ENCODE assay signal across 8 mouse cellular contexts in the genomic region with DNA sequence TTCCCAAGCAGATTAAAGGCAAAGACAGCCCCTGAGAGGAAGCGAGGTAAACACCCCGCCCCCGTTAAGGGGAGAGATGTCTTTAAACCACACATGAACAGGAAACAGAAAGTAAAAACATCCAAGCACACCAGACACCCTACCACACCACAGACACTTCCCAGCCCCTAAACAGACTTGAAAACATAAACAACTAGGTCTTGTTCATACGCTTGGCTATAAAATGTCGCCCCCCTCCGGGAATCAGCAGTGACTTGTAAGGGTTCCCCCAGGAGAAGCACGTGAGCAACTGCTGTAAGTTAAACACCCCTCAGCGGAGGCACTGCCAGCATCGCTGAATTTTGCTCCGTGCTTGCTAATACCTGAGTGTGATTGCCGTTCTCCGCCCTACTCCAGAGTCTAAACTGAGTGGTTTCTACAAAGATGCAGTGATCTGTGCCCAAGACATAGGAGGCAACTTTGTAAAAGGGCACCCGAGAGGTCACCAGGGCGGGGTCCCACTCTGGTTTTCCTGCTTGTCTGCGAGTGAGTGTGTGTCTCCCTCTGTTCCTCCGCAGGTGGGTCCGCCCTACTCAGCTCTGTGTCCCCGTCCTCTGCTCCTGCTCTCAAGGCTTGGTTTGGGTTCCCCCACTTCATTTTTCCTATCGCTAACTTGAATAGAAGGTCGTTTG. TPM values are rescaled to one million over a fixed set of nuclear protein-coding genes. Genes with fewer than 3 reads are reported as not detected.
A peak's percentile ranks its signal among the peaks of the same experiment; 100 is the strongest.
DNase-seq lines count a peak whose midpoint lies in the region; ATAC-seq lines count a peak whose summit lies in the region.

No protein-coding gene starts in this region.

- peak overlapping the region; percentile 79 for H3K4me2 ChIP-seq in embryonic facial prominence, embryonic 13.5 days
- peak overlapping the region; percentile 78 for H3K4me2 ChIP-seq in neural tube, embryonic 12.5 days (replicated peaks)

- ATAC-seq in embryonic facial prominence, embryonic 13.5 days (ENCODE audit: insufficient number of reproducible peaks, insufficient read depth, low FRiP score, low TSS enrichment, low read depth) = peak; percentile 37; the same call in 1 of the 2 replicates
- 0 out of 2 replicates have a peak, but pooled peaks have one; percentile 29 for ATAC-seq in neural tube, embryonic 12.5 days (ENCODE audit: low FRiP score, low read depth)

- WGBS in embryonic facial prominence, embryonic 13.5 days = under 1% methylated on average over 20 of the region's 20 CpGs
- under 1% methylated on average over 20 of the region's 20 CpGs for WGBS in heart, embryonic 10.5 days
- WGBS in neural tube, embryonic 12.5 days = 2% methylated on average over 20 of the region's 20 CpGs

- no peaks in the 10 kb centered on the region for H3K9me3 ChIP-seq in embryonic facial prominence, embryonic 13.5 days
- no peaks in the 10 kb centered on the region for H3K9me3 ChIP-seq in heart, embryonic 10.5 days
- no peaks in the 10 kb centered on the region for H3K9me3 ChIP-seq in neural tube, embryonic 12.5 days

- peak overlapping the region; percentile 64 for H3K27ac ChIP-seq in embryonic facial prominence, embryonic 13.5 days
- H3K27ac ChIP-seq in heart, embryonic 10.5 days = peak overlapping the region; percentile 83
- H3K27ac ChIP-seq in neural tube, embryonic 12.5 days = no peak overlapping the region

- H3K36me3 ChIP-seq in embryonic facial prominence, embryonic 13.5 days = no peaks in the 10 kb centered on the region
- H3K36me3 ChIP-seq in heart, embryonic 10.5 days = no peaks in the 10 kb centered on the region
- no peaks in the 10 kb centered on the region for H3K36me3 ChIP-seq in neural tube, embryonic 12.5 days

- peaks cover 4% of the 10 kb centered on the region; the same call in 1 of the 2 replicates for H3K4me1 ChIP-seq in embryonic facial prominence, embryonic 13.5 days
- H3K4me1 ChIP-seq in heart, embryonic 10.5 days = peaks cover 11% of the 10 kb centered on the region
- peaks cover 9% of the 10 kb centered on the region; the same call in 1 of the 2 replicates for H3K4me1 ChIP-seq in neural tube, embryonic 12.5 days

- DNase-seq in B cell, adult 2 months = peak; percentile 73 to 75
- DNase-seq in ZHBTc4 (ENCODE audit: low read depth, low spot score) = peak; percentile 81
- DNase-seq in heart, embryonic 10.5 days (ENCODE audit: low spot score) = peak; percentile 82
- DNase-seq in kidney, adult 8-10 months = peak; percentile 44 to 54
- peak; percentile 67 to 76 for DNase-seq in lung, adult 18-20 months
- peak; percentile 57 for DNase-seq in testis, postnatal 10 days (ENCODE audit: low spot score)

- no peaks in the 10 kb centered on the region for H3K27me3 ChIP-seq in embryonic facial prominence, embryonic 13.5 days
- no peaks in the 10 kb centered on the region for H3K27me3 ChIP-seq in heart, embryonic 10.5 days (ENCODE audit: insufficient read depth, poor library complexity, severe bottlenecking)
- no peaks in the 10 kb centered on the region; the same call in 1 of the 2 replicates for H3K27me3 ChIP-seq in neural tube, embryonic 12.5 days (replicated peaks)

- H3K9ac ChIP-seq in embryonic facial prominence, embryonic 13.5 days = peak overlapping the region; percentile 69
- H3K9ac ChIP-seq in neural tube, embryonic 12.5 days = peak overlapping the region; percentile 44

- H3K4me3 ChIP-seq in embryonic facial prominence, embryonic 13.5 days = peak overlapping the region; percentile 50
- peak overlapping the region; percentile 63 for H3K4me3 ChIP-seq in heart, embryonic 10.5 days
- peak overlapping the region; percentile 37 for H3K4me3 ChIP-seq in neural tube, embryonic 12.5 days

RNA-seq across cellular contexts. Expression of gene Nup153, which starts 8.2 kb away (rescaled TPM):
- polyA plus RNA-seq in embryonic facial prominence, embryonic 13.5 days (2015; fragmentation: Nextera tagmentation; extraction: Ambion mirVana) = 23.6 and 27.4 TPM in 2 replicates
- polyA plus RNA-seq in heart, embryonic 10.5 days (2016; fragmentation: Nextera tagmentation; extraction: Ambion mirVana) = 20.0 and 31.0 TPM in 2 replicates
- polyA plus RNA-seq in neural tube, embryonic 12.5 days (2016; fragmentation: Nextera tagmentation; extraction: Ambion mirVana) = 31.3 and 39.3 TPM in 2 replicates
